Mouse (Mus musculus) ovary, postnatal 36 days (tissue): Measurements from ENCODE around the gene 4930438A08Rik.
A peak's percentile ranks its signal among the peaks of the same experiment; 100 is the strongest.
"Not testable (repeated sequence)": the region's sequence is repeated elsewhere in the genome, so short reads cannot be mapped to it uniquely, and the experiment has no call there.

Source experiments
- DNase-seq: peaks from one replicate; pipeline ENCODE4 v3.0.0; 2022; ENCODE audit warnings: low spot score, mixed read lengths

The 4930438A08Rik gene

DNA sequence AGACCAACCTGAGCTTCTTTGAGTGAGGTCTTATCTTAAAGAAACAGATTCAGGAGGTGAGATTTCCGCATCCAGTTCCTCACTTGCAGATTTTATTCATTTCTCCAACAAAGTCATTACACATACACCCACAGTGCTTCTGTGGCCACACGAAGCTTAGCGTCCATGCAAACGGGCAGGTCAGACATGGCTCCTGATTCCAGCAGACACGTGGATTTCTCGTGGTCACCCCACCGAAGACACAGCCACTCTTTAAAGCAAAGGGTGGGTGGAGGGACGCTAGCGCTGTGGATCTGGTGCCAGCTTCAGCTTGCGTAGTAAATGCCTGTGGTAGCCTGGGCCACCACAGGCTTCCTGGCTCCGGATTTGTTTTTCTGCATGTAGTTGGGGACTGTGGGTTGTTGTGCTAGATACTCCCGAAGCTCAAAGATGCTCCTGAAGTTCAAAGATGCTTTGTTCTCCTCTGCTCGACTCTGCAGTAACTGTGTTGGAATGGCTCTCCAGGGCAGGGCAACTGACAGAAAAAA is 7.4 kb downstream of the 4930438A08Rik start:
- no peak for DNase-seq

GRCm38 (mm10) chr11:58282518-58282917 is 7.9 kb downstream of the 4930438A08Rik start:
- no peak for DNase-seq

- DNase-seq = no peak
These were observed 15.5 kb downstream of the 4930438A08Rik start for GRCm38 (mm10) chr11:58289992-58290682.

DNA sequence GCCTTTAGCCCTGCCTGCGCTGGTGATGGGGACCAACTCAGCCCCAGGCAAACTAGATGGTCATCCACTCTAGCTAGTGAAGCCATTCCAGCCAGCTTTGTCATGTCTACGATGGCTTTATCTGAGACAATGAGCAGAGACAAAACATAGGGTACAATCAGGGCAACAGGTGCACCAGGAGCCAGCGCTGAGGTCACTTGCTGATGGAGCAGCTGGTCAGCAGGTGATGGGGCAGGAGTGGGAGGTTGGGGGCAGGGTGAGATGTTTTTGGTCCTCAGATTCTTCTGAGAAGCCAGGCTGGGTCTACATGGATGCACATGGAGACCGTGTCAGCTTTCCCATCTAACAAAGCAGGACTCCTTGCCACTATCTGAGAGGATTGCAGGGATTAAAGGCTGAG is 16.2 kb downstream of the 4930438A08Rik start:
- DNase-seq = no peak

- DNase-seq = no peak
These were observed 18.2 kb downstream of the 4930438A08Rik start for GRCm38 (mm10) chr11:58292791-58293190.

- DNase-seq = no peak
These were observed 22.8 kb downstream of the 4930438A08Rik start for GRCm38 (mm10) chr11:58297396-58297795.

DNA sequence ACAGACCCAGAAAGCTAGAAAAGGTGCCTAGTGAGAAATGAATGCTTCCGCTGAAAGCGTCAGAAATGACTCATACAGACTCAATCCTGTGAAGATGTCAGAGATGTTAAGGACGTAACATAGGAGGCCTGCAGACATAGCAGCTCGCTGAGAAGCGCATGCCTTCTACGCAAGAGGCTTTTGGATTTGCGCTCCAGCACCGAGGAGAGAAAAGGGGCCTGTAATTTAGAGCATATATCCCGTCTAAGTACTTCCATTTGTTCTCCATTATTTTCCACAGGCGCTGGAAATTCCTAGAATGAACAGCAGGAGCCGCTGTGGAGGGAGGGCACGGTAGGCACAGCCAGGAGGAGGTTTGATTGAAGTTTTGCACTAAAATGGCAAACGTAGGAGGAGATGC is 26.5 kb downstream of the 4930438A08Rik start:
- peak; percentile 72 for DNase-seq

- DNase-seq = peak; percentile 96
These were observed 27.5 kb downstream of the 4930438A08Rik start for GRCm38 (mm10) chr11:58301837-58302754.

GRCm38 (mm10) chr11:58302774-58303445 is 28.3 kb downstream of the 4930438A08Rik start:
- DNase-seq = no peak

- no peak for DNase-seq
These were observed 29.0 kb downstream of the 4930438A08Rik start for GRCm38 (mm10) chr11:58303594-58303993.

DNA sequence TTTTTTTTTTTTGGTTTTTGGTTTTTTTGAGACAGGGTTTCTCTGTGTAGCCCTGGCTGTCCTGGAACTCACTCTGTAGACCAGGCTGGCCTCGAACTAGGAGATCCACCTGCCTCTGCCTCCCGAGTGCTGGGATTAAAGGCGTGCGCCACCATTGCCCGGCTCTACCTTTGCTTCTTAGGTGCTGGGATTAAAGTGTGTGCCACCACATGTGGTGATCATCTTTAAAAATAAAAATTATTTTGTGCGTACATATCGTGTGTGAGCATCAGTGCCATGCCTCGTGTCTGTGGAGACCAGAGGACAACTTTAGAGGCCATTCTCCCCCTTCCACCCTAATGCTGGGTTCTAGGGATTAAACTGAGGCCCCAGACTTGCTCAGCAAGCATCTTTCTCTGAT is 30.7 kb downstream of the 4930438A08Rik start:
- not testable (repeated sequence) for DNase-seq

- peak; percentile 92 for DNase-seq
These were observed 32.3 kb downstream of the 4930438A08Rik start, which contains the start of gene Zfp692 for GRCm38 (mm10) chr11:58306860-58307308. Gene Zfp692 (plus strand): TSS chr11:58307069.

DNA sequence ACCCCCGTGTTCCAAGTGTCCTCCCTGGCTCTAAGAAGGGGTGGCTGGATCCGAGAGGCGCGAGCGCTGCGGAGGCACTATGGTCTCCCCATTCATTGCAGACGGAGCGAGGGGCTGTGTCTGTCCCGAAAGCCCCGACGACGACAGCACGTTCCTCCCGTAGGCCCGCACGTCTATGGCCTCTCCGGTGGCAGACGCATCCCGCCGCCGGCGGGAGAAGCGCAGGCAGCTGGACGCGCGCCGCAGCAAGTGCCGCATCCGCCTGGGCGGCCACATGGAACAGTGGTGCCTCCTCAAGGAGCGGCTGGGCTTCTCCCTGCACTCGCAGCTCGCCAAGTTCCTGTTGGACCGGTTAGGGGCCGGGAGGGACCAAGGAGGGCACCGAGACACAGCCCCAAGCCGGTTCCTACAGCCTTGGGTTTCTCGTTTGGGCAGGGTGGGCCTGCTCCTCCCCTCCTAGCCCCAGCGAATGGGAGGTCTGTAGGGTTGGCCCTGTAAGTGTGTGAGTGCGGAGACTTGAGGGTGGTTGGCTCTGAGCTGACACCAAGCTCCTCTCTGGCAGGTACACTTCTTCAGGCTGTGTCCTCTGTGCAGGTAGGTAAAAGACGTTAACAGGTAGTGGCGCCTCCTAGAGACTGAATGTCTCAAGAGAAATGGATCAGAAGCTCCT is 32.9 kb downstream of the 4930438A08Rik start:
- DNase-seq = peak; percentile 72

GRCm38 (mm10) chr11:58308661-58309060 is 34.1 kb downstream of the 4930438A08Rik start:
- DNase-seq = no peak

- DNase-seq = no peak
These were observed 39.5 kb downstream of the 4930438A08Rik start for GRCm38 (mm10) chr11:58314069-58314468.

DNA sequence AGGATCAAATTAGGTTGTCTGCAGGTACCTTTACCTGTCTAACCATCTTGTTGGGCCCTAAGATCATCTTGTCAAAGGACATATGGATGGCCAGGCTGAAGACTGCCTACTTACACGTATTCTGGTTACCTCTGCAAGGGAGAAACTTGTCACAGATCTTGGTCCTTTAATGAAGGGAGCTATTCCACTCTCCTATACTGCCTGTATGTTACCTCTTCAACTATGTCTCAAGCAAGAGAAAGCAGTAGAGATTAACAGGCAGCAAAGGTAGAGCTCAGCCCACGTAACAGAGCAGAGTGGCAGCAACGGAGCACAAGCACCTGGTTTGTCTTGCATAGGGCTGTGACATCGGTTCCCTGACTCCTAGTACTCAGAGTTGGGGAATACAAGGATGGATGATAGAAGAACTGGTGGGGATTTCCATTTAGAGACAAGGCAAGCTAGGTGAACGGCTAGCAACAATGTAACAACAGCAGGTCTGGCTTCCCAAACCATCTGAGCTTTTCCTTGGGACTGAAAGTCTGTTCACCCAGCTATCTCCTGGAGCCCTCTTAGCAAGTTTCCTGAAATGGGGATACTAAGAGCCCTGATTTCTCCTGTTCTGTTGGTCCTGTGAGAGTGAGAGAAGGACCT is 41.1 kb downstream of the 4930438A08Rik start:
- no peak for DNase-seq

- no peak for DNase-seq
These were observed 41.7 kb downstream of the 4930438A08Rik start for GRCm38 (mm10) chr11:58316344-58316743.

DNA sequence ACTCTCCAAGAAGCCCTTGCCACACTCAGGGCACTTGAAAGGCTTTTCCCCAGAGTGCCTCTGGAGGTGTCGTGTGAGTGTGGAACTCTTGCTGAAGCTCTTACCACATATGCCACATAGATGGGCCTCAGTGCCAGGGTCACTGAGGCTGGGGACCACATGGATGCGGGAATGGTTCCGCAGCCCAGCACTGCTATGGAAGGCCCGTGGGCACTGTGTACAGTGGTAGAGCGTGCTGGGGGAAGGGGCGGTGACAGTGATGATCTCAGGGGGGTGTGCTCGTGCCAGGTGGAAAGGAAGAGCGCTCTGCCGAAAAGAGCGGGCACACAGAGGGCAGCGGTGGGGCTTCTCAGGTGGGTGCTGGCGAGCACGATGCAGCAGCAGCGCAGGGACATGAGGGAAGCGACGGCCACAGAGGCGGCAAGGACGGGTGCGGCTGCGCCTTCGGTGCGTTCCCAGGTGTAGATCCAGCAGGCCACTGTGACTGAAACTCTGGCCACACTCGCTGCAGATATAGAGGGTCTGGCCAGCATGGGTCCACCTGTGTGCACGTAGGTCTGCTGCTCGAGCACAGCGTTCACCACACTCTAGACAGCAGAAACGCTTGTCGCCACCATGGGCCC is 42.3 kb downstream of the 4930438A08Rik start:
- no peak for DNase-seq

- DNase-seq = peak; percentile 97
These were observed 48.4 kb downstream of the 4930438A08Rik start for GRCm38 (mm10) chr11:58322824-58323569.
